Mouse (Mus musculus) embryonic facial prominence, embryonic 11.5 days (tissue): ENCODE data around the gene Fer. TPM values are rescaled to one million over a fixed set of nuclear protein-coding genes. Genes with fewer than 3 reads are reported as not detected.
"Not testable (repeated sequence)": the region's sequence is repeated elsewhere in the genome, so short reads cannot be mapped to it uniquely, and the experiment has no call there.

Experiments
- ATAC-seq: fragments of 200-750 bp; cut with Nextera tagmentation; replicated peaks from 2 replicates; pipeline ENCODE4 v1.8.0; 2017; ENCODE audit warnings: low read depth; ENCODE audit not compliant: insufficient number of reproducible peaks, low FRiP score, low TSS enrichment
- DNase-seq: peaks from one replicate; pipeline ENCODE4 v3.0.0-alpha.2; 2015; ENCODE audit warnings: low spot score
- H3K27ac ChIP-seq: fragments of 300-500 bp; sonication (generic); replicated peaks from 2 replicates; pipeline ENCODE4 v1.5.1; 2014; ENCODE audit warnings: mild to moderate bottlenecking, low read depth, low read length, control low read depth
- H3K27me3 ChIP-seq: fragments of 300-500 bp; sonication (generic); 2 replicates; pipeline ENCODE4 v1.6.1; 2014; ENCODE audit warnings: mild to moderate bottlenecking, low read length, moderate library complexity, mixed read lengths; ENCODE audit not compliant: control insufficient read depth, insufficient read depth
- H3K36me3 ChIP-seq: fragments of 300-500 bp; sonication (generic); replicated peaks from 2 replicates; pipeline ENCODE4 v1.6.1; 2014; ENCODE audit warnings: low read depth, mild to moderate bottlenecking, low read length, moderate library complexity, mixed read lengths; ENCODE audit not compliant: control insufficient read depth, insufficient read depth
- H3K4me1 ChIP-seq: fragments of 300-500 bp; sonication (generic); 2 replicates; pipeline ENCODE4 v1.6.1; 2014; ENCODE audit warnings: low read length, mixed read lengths; ENCODE audit not compliant: control insufficient read depth, insufficient read depth
- H3K4me2 ChIP-seq: fragments of 300-500 bp; sonication (generic); 2 replicates; pipeline ENCODE4 v1.6.1; 2014; ENCODE audit warnings: low read depth, mild to moderate bottlenecking, control low read depth, low read length, moderate library complexity
- H3K4me3 ChIP-seq: fragments of 300-500 bp; sonication (generic); 2 replicates; pipeline ENCODE4 v1.5.1; 2014; ENCODE audit warnings: low read depth, low read length, control low read depth
- H3K9ac ChIP-seq: fragments of 300-500 bp; sonication (generic); replicated peaks from 2 replicates; pipeline ENCODE4 v1.6.1; 2014; ENCODE audit warnings: mild to moderate bottlenecking, control low read depth, low read length
- H3K9me3 ChIP-seq: fragments of 300-500 bp; sonication (generic); replicated peaks from 2 replicates; pipeline ENCODE4 v1.6.1; 2016; ENCODE audit warnings: mild to moderate bottlenecking, low read length, inconsistent platforms, mixed read lengths; ENCODE audit not compliant: control insufficient read depth
- WGBS: fragments of 180-500 bp; shearing (Covaris S2); extraction: QIAGEN DNeasy Blood & Tissue Kit; methylation state at CpG from one replicate; pipeline ENCODE4 v1.1.7; 2014; 5-methylcytosine and 5-hydroxymethylcytosine counted together
- polyA plus RNA-seq: library from polyadenylated mRNA; unstranded; fragments of >200 nt; fragmentation: Nextera tagmentation; extraction: Ambion mirVana; gene quantifications from 2 replicates; pipeline ENCODE4 v1.2.1, GENCODE M21; 2014

The Fer gene
- polyA plus RNA-seq, 1 experiment from 2014 or later, result 34.6 TPM

GRCm38 (mm10) chr17:63836223-63836622 lies 26.6 kb upstream of the Fer start:
- DNase-seq (no peak), ATAC-seq (no peak)
- 90% methylated on average over 2 of the region's 2 CpGs for WGBS
- no peaks in the 10 kb centered on the region for H3K9me3 ChIP-seq
- H3K4me2 ChIP-seq, result no peak overlapping the region
- no peaks in the 10 kb centered on the region for H3K27me3 ChIP-seq
- no peaks in the 10 kb centered on the region for H3K4me1 ChIP-seq
- H3K27ac ChIP-seq, result no peak overlapping the region
- H3K36me3 ChIP-seq, result no peaks in the 10 kb centered on the region
- no peak overlapping the region for H3K4me3 ChIP-seq
- H3K9ac ChIP-seq, result no peak overlapping the region

- Histone ChIP-seq H3K27ac (no peak overlapping the region), H3K4me3 (no peak overlapping the region), H3K4me2 (no peak overlapping the region), H3K9me3 (no peaks in the 10 kb centered on the region), H3K36me3 (no peaks in the 10 kb centered on the region), H3K9ac (no peak overlapping the region), H3K27me3 (no peaks in the 10 kb centered on the region), H3K4me1 (no peaks in the 10 kb centered on the region)
- no peak for DNase-seq
- ATAC-seq, result no peak
- 83% methylated on average over 8 of the region's 8 CpGs for WGBS
Measured at GRCm38 (mm10) chr17:63836641-63837040, 26.2 kb upstream of the Fer start.

GRCm38 (mm10) chr17:63838144-63838543 lies 24.7 kb upstream of the Fer start:
- DNase-seq, result no peak
- Histone ChIP-seq H3K4me3 (no peak overlapping the region), H3K9me3 (no peaks in the 10 kb centered on the region), H3K9ac (no peak overlapping the region), H3K4me1 (no peaks in the 10 kb centered on the region), H3K27me3 (no peaks in the 10 kb centered on the region), H3K36me3 (no peaks in the 10 kb centered on the region), H3K27ac (no peak overlapping the region), H3K4me2 (no peak overlapping the region)
- WGBS, result 90% methylated on average over 8 of the region's 8 CpGs
- ATAC-seq, result no peak

GRCm38 (mm10) chr17:63839636-63840269 lies 23.1 kb upstream of the Fer start:
- Histone ChIP-seq H3K9ac (no peak overlapping the region), H3K4me2 (no peak overlapping the region), H3K4me1 (no peaks in the 10 kb centered on the region), H3K4me3 (no peak overlapping the region), H3K27ac (no peak overlapping the region), H3K27me3 (no peaks in the 10 kb centered on the region), H3K36me3 (no peaks in the 10 kb centered on the region), H3K9me3 (no peaks in the 10 kb centered on the region)
- WGBS, result 87% methylated on average over 3 of the region's 3 CpGs
- ATAC-seq, result no peak
- no peak for DNase-seq

- ATAC-seq (no peak), DNase-seq (no peak)
- Histone ChIP-seq H3K36me3 (no peaks in the 10 kb centered on the region), H3K4me3 (no peak overlapping the region), H3K9ac (no peak overlapping the region), H3K27me3 (no peaks in the 10 kb centered on the region), H3K4me2 (no peak overlapping the region), H3K9me3 (no peaks in the 10 kb centered on the region), H3K27ac (no peak overlapping the region), H3K4me1 (no peaks in the 10 kb centered on the region)
- 87% methylated on average over 1 of the region's 1 CpGs for WGBS
Measured at GRCm38 (mm10) chr17:63842226-63842625, 20.6 kb upstream of the Fer start.

- Histone ChIP-seq H3K27ac (no peak overlapping the region), H3K4me2 (no peak overlapping the region), H3K27me3 (no peaks in the 10 kb centered on the region), H3K4me1 (no peaks in the 10 kb centered on the region), H3K4me3 (no peak overlapping the region), H3K36me3 (no peaks in the 10 kb centered on the region), H3K9me3 (no peaks in the 10 kb centered on the region), H3K9ac (no peak overlapping the region)
- WGBS, result 78% methylated on average over 5 of the region's 5 CpGs
- no peak for DNase-seq
- ATAC-seq, result no peak
Measured at GRCm38 (mm10) chr17:63844936-63845335, 17.9 kb upstream of the Fer start.

GRCm38 (mm10) chr17:63845766-63846165 lies 17.1 kb upstream of the Fer start:
- 97% methylated on average over 3 of the region's 3 CpGs for WGBS

GRCm38 (mm10) chr17:63849151-63849550 lies 13.7 kb upstream of the Fer start:
- DNase-seq (no peak), ATAC-seq (no peak)
- Histone ChIP-seq H3K27me3 (no peaks in the 10 kb centered on the region), H3K9me3 (no peaks in the 10 kb centered on the region), H3K27ac (no peak overlapping the region; the same call in 1 of the 2 replicates), H3K9ac (peak overlapping the region; percentile 86), H3K4me3 (peak overlapping the region; percentile 64), H3K4me2 (peak overlapping the region; percentile 53), H3K4me1 (no peaks in the 10 kb centered on the region), H3K36me3 (no peaks in the 10 kb centered on the region)
- WGBS, result 5% methylated on average over 6 of the region's 6 CpGs

More at GRCm38 (mm10) chr17:63845766-63846165, 17.1 kb upstream of the Fer start:
- ATAC-seq, H3K27me3 ChIP-seq, H3K36me3 ChIP-seq, H3K4me2 ChIP-seq, H3K4me1 ChIP-seq, H3K27ac ChIP-seq, DNase-seq, H3K9ac ChIP-seq, H3K9me3 ChIP-seq, H3K4me3 ChIP-seq: not testable (repeated sequence)
